Mouse (Mus musculus): ENCODE measurements around the gene Armt1. TPM values are rescaled to one million over a fixed set of nuclear protein-coding genes. Genes with fewer than 3 reads are reported as not detected.
"Not testable (repeated sequence)": the region's sequence is repeated elsewhere in the genome, so short reads cannot be mapped to it uniquely, and the experiment has no call there.

Gene Armt1
- polyA plus RNA-seq, 1 experiment from 2014 or later = 12.0 TPM

GRCm38 (mm10) chr10:4431746-4432122 is 533 bp upstream of the Armt1 start:
- Histone ChIP-seq H3K4me3 (replicated peaks; ENCODE audit: low read length) (peak overlapping the region; percentile 75), H3K36me3 (replicated peaks; ENCODE audit: control insufficient read depth, insufficient read depth) (peaks cover 18% of the 10 kb centered on the region), H3K4me2 (replicated peaks) (peak overlapping the region; percentile 89), H3K4me1 (replicated peaks; ENCODE audit: control insufficient read depth, insufficient read depth, low read length) (peaks cover 7% of the 10 kb centered on the region), H3K27ac (peak overlapping the region; percentile 78), H3K9ac (peak overlapping the region; percentile 83), H3K27me3 (ENCODE audit: control insufficient read depth, insufficient read depth, low read length) (no peaks in the 10 kb centered on the region), H3K9me3 (ENCODE audit: control insufficient read depth, low read length) (no peaks in the 10 kb centered on the region)
- no peak for DNase-seq (ENCODE audit: low spot score)
- 11% methylated on average over 5 of the region's 5 CpGs for WGBS
- peak; percentile 29 for ATAC-seq (ENCODE audit: low FRiP score)

GRCm38 (mm10) chr10:4432996-4433755 is 909 bp downstream of the Armt1 start:
- H3K4me1 ChIP-seq (replicated peaks; ENCODE audit: control insufficient read depth, insufficient read depth, low read length) = peaks cover 7% of the 10 kb centered on the region
- H3K4me2 ChIP-seq (replicated peaks) = peak overlapping the region; percentile 67
- peak; percentile 4; the same call in 1 of the 2 replicates for ATAC-seq (ENCODE audit: low FRiP score)
- no peaks in the 10 kb centered on the region for H3K9me3 ChIP-seq (ENCODE audit: control insufficient read depth, low read length)
- no peaks in the 10 kb centered on the region for H3K27me3 ChIP-seq (ENCODE audit: control insufficient read depth, insufficient read depth, low read length)
- peak overlapping the region; percentile 75 for H3K4me3 ChIP-seq (replicated peaks; ENCODE audit: low read length)
- H3K9ac ChIP-seq = peak overlapping the region; percentile 79
- H3K27ac ChIP-seq = peak overlapping the region; percentile 78
- DNase-seq (ENCODE audit: low spot score) = peak; percentile 41
- WGBS = 11% methylated on average over 19 of the region's 19 CpGs
- H3K36me3 ChIP-seq (replicated peaks; ENCODE audit: control insufficient read depth, insufficient read depth) = peaks cover 15% of the 10 kb centered on the region

- H3K9ac ChIP-seq; DNase-seq (ENCODE audit: low spot score); H3K4me3 ChIP-seq (replicated peaks; ENCODE audit: low read length); H3K36me3 ChIP-seq (replicated peaks; ENCODE audit: control insufficient read depth, insufficient read depth); H3K27ac ChIP-seq; ATAC-seq (ENCODE audit: low FRiP score); H3K27me3 ChIP-seq (ENCODE audit: control insufficient read depth, insufficient read depth, low read length); H3K4me1 ChIP-seq (replicated peaks; ENCODE audit: control insufficient read depth, insufficient read depth, low read length); H3K9me3 ChIP-seq (ENCODE audit: control insufficient read depth, low read length); H3K4me2 ChIP-seq (replicated peaks): not testable (repeated sequence)
- 100% methylated on average over 2 of the region's 2 CpGs for WGBS
These were observed 1.6 kb downstream of the Armt1 start for GRCm38 (mm10) chr10:4433871-4434270.

- no peak overlapping the region for H3K4me2 ChIP-seq (replicated peaks)
- H3K27ac ChIP-seq = no peak overlapping the region
- DNase-seq (ENCODE audit: low spot score) (no peak), ATAC-seq (ENCODE audit: low FRiP score) (no peak)
- H3K4me1 ChIP-seq (replicated peaks; ENCODE audit: control insufficient read depth, insufficient read depth, low read length) = peaks cover 7% of the 10 kb centered on the region
- peaks cover 22% of the 10 kb centered on the region for H3K36me3 ChIP-seq (replicated peaks; ENCODE audit: control insufficient read depth, insufficient read depth)
- no peaks in the 10 kb centered on the region for H3K9me3 ChIP-seq (ENCODE audit: control insufficient read depth, low read length)
- no peaks in the 10 kb centered on the region for H3K27me3 ChIP-seq (ENCODE audit: control insufficient read depth, insufficient read depth, low read length)
- WGBS = 87% methylated on average over 3 of the region's 3 CpGs
- H3K9ac ChIP-seq = no peak overlapping the region
- H3K4me3 ChIP-seq (replicated peaks; ENCODE audit: low read length) = no peak overlapping the region
These were observed 3.1 kb downstream of the Armt1 start for GRCm38 (mm10) chr10:4435416-4435815.

GRCm38 (mm10) chr10:4456409-4456808 is 24.1 kb downstream of the Armt1 start:
- Histone ChIP-seq H3K4me1 (replicated peaks; ENCODE audit: control insufficient read depth, insufficient read depth, low read length) (no peaks in the 10 kb centered on the region), H3K4me2 (replicated peaks) (no peak overlapping the region), H3K27me3 (ENCODE audit: control insufficient read depth, insufficient read depth, low read length) (no peaks in the 10 kb centered on the region), H3K4me3 (replicated peaks; ENCODE audit: low read length) (no peak overlapping the region), H3K27ac (no peak overlapping the region), H3K9me3 (ENCODE audit: control insufficient read depth, low read length) (no peaks in the 10 kb centered on the region), H3K9ac (no peak overlapping the region), H3K36me3 (replicated peaks; ENCODE audit: control insufficient read depth, insufficient read depth) (peaks cover 18% of the 10 kb centered on the region)
- no peak for DNase-seq (ENCODE audit: low spot score)
- 81% methylated on average over 4 of the region's 4 CpGs for WGBS
- ATAC-seq (ENCODE audit: low FRiP score) = 0 out of 2 replicates have a peak, but pooled peaks have one; percentile 8

GRCm38 (mm10) chr10:4460201-4460600 is 27.9 kb downstream of the Armt1 start:
- H3K9me3 ChIP-seq (ENCODE audit: control insufficient read depth, low read length) = no peaks in the 10 kb centered on the region
- H3K4me2 ChIP-seq (replicated peaks) = no peak overlapping the region
- no peak overlapping the region for H3K27ac ChIP-seq
- no peaks in the 10 kb centered on the region for H3K27me3 ChIP-seq (ENCODE audit: control insufficient read depth, insufficient read depth, low read length)
- WGBS = 98% methylated on average over 2 of the region's 2 CpGs
- peaks cover 2% of the 10 kb centered on the region; the same call in 1 of the 2 replicates for H3K36me3 ChIP-seq (replicated peaks; ENCODE audit: control insufficient read depth, insufficient read depth)
- ATAC-seq (ENCODE audit: low FRiP score) = no peak
- no peak for DNase-seq (ENCODE audit: low spot score)
- no peak overlapping the region for H3K9ac ChIP-seq
- H3K4me1 ChIP-seq (replicated peaks; ENCODE audit: control insufficient read depth, insufficient read depth, low read length) = no peaks in the 10 kb centered on the region
- H3K4me3 ChIP-seq (replicated peaks; ENCODE audit: low read length) = no peak overlapping the region

GRCm38 (mm10) chr10:4465799-4466198 is 33.5 kb downstream of the Armt1 start:
- H3K27ac ChIP-seq = no peak overlapping the region
- no peaks in the 10 kb centered on the region for H3K4me1 ChIP-seq (replicated peaks; ENCODE audit: control insufficient read depth, insufficient read depth, low read length)
- H3K9me3 ChIP-seq (ENCODE audit: control insufficient read depth, low read length) = no peaks in the 10 kb centered on the region
- no peaks in the 10 kb centered on the region for H3K36me3 ChIP-seq (replicated peaks; ENCODE audit: control insufficient read depth, insufficient read depth)
- no peak overlapping the region for H3K9ac ChIP-seq
- ATAC-seq (ENCODE audit: low FRiP score) = no peak
- H3K4me3 ChIP-seq (replicated peaks; ENCODE audit: low read length) = no peak overlapping the region
- WGBS = 83% methylated on average over 7 of the region's 7 CpGs
- DNase-seq (ENCODE audit: low spot score) = no peak
- no peak overlapping the region for H3K4me2 ChIP-seq (replicated peaks)
- no peaks in the 10 kb centered on the region for H3K27me3 ChIP-seq (ENCODE audit: control insufficient read depth, insufficient read depth, low read length)

- Histone ChIP-seq H3K4me1 (replicated peaks; ENCODE audit: control insufficient read depth, insufficient read depth, low read length) (no peaks in the 10 kb centered on the region), H3K27me3 (ENCODE audit: control insufficient read depth, insufficient read depth, low read length) (no peaks in the 10 kb centered on the region), H3K9me3 (ENCODE audit: control insufficient read depth, low read length) (no peaks in the 10 kb centered on the region), H3K27ac (no peak overlapping the region), H3K4me2 (replicated peaks) (no peak overlapping the region), H3K4me3 (replicated peaks; ENCODE audit: low read length) (no peak overlapping the region), H3K36me3 (replicated peaks; ENCODE audit: control insufficient read depth, insufficient read depth) (no peaks in the 10 kb centered on the region), H3K9ac (no peak overlapping the region)
- WGBS = 88% methylated on average over 3 of the region's 3 CpGs
- DNase-seq (ENCODE audit: low spot score) (no peak), ATAC-seq (ENCODE audit: low FRiP score) (no peak)
These were observed 37.1 kb downstream of the Armt1 start for GRCm38 (mm10) chr10:4469406-4469805.

GRCm38 (mm10) chr10:4473591-4473993 is 41.3 kb downstream of the Armt1 start:
- H3K4me2 ChIP-seq (replicated peaks) = no peak overlapping the region
- no peaks in the 10 kb centered on the region for H3K9me3 ChIP-seq (ENCODE audit: control insufficient read depth, low read length)
- ATAC-seq (ENCODE audit: low FRiP score) (no peak), DNase-seq (ENCODE audit: low spot score) (no peak)
- H3K36me3 ChIP-seq (replicated peaks; ENCODE audit: control insufficient read depth, insufficient read depth) = no peaks in the 10 kb centered on the region
- no peaks in the 10 kb centered on the region for H3K4me1 ChIP-seq (replicated peaks; ENCODE audit: control insufficient read depth, insufficient read depth, low read length)
- 94% methylated on average over 11 of the region's 11 CpGs for WGBS
- H3K9ac ChIP-seq = no peak overlapping the region
- H3K27me3 ChIP-seq (ENCODE audit: control insufficient read depth, insufficient read depth, low read length) = no peaks in the 10 kb centered on the region
- no peak overlapping the region for H3K4me3 ChIP-seq (replicated peaks; ENCODE audit: low read length)
- no peak overlapping the region for H3K27ac ChIP-seq
